Mouse (Mus musculus): ENCODE data around the gene Krt33a.
A peak's percentile ranks its signal among the peaks of the same experiment; 100 is the strongest.

Gene Krt33a

DNA sequence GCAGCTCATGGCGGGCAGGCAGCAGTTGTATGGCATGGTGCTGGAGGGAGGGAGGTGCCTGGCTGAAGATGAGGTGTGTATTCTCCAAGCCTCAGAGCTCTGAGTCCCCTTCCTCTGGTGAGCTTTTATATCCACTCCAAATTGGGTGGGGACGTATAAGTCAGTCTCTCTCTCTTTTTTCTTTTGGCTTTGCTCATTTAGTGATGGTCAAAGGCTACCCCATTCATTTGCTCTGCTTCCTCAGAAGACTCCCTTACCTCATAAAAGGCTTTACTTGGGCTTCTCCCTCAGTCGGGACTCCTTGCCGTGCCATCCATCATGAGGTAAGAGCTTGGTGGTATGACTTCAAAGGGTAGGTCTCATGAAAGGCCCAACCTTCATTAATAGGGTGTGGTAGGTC, at the start of gene Krt33a:
Gene Krt33a, minus strand, starts transcription at position 101 of the 400 bp plus-strand sequence.
- no peak for DNase-seq (ENCODE audit: extremely low spot score, low spot score)

DNA sequence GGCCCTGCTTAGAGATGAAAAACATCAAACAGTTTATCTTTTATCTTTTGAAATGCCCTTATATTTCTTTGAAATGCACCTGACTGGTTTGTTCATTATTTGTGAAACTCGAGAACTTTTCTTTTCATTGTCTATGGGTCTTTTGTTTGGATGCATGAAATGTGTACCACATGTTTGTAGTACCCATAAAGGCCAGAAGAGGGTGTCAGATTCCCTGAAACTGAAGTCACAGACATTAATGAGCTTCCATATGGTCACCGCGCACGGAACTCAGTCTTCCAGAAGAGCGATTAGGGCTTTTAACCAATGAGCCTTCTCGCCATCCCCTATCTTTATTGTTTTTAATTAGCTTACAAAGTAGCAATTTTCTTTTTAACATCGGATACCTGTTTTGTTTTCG, 42.9 kb upstream of the Krt33a start:
- no peak for DNase-seq (ENCODE audit: extremely low spot score, low spot score)

DNA sequence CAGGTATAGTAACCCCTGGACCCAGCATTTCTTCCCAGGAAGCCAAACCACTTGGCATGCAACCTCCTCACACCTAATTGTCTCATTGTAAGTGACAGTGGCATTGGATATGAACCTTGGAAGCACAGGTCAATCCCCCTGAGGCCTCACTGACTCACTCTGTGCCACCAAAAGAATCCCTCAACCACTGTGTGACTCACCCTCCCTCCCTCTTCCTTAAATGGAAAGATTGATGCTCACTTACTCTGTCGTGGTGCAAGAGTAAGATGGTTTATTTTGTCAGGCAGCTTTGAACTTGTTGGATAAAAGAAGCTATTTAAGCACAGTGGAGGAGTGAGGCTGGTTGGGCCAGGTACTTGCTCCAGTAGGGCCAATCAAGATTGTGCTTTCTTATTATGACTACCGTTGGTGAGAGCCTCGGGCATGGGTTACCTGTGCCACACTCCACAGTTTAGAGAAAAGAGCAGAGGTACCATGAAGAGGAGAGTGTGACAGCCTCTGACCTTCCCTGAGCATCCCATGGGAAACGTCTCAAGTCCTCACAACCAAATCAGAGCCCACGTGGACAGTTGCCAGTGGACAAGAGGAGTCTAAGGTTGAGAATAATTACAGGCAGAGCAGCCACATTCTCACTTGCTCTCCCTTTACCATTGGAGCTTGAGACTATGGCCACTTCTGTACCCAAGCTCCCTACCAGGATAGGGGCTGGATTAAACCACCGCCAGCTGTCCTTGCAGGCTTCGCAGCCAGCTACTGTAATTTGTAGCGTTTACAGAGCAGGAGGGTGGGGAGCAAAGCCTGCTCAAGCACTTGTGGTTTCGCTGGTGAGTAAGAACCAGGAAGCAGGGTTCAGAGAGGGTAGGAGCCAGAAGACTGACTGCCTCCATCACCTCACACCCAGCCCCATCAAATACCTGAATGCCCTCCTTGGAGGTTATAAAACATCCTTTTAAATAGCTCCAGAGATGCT, 40.0 kb upstream of the Krt33a start:
- DNase-seq (ENCODE audit: extremely low spot score, low spot score) = no peak

GRCm38 (mm10) chr11:100050451-100050850, 34.4 kb upstream of the Krt33a start, which contains the start of gene Krt31:
Krt31 (minus strand) TSS chr11:100050551.
- DNase-seq (ENCODE audit: extremely low spot score, low spot score) = no peak

- no peak for DNase-seq (ENCODE audit: extremely low spot score, low spot score)
Observed at GRCm38 (mm10) chr11:100047193-100047592, 31.2 kb upstream of the Krt33a start.

GRCm38 (mm10) chr11:100046303-100046866, 30.4 kb upstream of the Krt33a start:
- DNase-seq (ENCODE audit: extremely low spot score, low spot score) = no peak

DNA sequence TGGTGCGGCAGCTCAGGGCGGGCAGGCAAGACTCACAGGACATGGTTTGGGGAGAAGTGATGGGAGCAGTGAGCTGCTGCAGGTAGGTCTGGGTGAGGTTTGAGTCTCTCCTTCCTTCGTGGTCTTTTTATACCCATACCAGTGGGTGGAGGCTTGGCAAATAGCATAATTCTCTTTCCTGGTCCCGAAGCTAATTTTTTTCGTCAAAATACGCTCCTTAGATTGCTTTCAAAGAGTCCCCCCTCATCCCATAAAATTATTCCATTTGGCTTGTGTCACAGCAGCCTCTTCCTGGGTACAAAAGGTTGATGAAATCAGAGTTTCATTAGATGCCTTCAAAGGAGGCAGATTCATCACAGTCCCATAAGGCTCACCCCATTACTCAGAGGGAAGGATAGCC, 25.4 kb upstream of the Krt33a start, which contains the start of gene Krt34:
Gene Krt34, minus strand, starts transcription at position 101 of the 400 bp plus-strand sequence.
- DNase-seq (ENCODE audit: extremely low spot score, low spot score) = no peak

- no peak for DNase-seq (ENCODE audit: extremely low spot score, low spot score)
Observed at GRCm38 (mm10) chr11:100029768-100030167, 13.8 kb upstream of the Krt33a start, which contains the start of gene Krt33b. Krt33b (minus strand) TSS chr11:100029868.

DNA sequence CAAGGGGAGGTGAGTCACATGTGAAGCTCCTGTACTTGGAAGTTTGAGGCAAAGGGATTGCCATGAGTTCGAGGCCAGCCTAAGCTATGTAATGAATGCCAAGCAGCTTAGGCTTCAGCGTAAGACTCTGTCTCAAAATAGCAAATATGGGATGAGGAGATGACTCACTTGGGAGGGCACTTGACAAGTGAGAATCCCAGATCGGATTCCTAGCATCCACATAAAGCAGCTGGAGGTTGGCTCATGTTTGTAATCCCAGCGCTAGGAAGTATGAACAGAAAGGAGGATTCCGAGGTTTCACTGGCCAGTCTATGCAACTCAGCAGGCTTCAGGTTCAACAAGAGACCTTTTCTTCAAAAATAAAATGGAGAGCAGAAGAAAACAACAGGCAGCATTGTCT, 5.4 kb upstream of the Krt33a start:
- DNase-seq (ENCODE audit: extremely low spot score, low spot score) = no peak

- no peak for DNase-seq (ENCODE audit: extremely low spot score, low spot score)
Observed at GRCm38 (mm10) chr11:100019466-100019865, 3.5 kb upstream of the Krt33a start.

GRCm38 (mm10) chr11:100013691-100014171, 2.3 kb downstream of the Krt33a start:
- DNase-seq (ENCODE audit: extremely low spot score, low spot score) = no peak

- DNase-seq (ENCODE audit: extremely low spot score, low spot score) = no peak
Observed at GRCm38 (mm10) chr11:100010682-100011081, 5.3 kb downstream of the Krt33a start.

DNA sequence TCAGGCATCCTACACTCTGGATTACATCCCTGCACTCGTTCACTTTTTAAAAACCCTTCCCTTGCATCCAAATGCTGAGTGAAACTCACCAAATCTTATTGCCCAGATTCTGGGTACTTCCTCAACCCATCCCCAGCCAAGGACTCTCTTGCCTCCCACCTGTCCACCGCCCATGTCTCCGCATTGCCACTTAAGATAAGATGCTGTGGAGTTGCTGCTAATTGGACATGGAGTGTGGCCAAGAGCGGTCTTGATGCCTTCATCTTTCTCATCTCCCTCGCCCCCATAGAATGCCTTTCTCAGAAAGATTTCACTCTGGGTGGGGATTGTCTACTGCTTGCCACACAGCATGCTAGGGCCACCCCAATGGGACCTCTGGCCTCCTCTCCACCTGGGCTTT, 7.7 kb downstream of the Krt33a start:
- DNase-seq (ENCODE audit: extremely low spot score, low spot score) = no peak

- DNase-seq (ENCODE audit: extremely low spot score, low spot score) = no peak
Observed at GRCm38 (mm10) chr11:100006624-100007023, 9.4 kb downstream of the Krt33a start.

GRCm38 (mm10) chr11:100005905-100006304, 10.1 kb downstream of the Krt33a start:
- no peak for DNase-seq (ENCODE audit: extremely low spot score, low spot score)

DNA sequence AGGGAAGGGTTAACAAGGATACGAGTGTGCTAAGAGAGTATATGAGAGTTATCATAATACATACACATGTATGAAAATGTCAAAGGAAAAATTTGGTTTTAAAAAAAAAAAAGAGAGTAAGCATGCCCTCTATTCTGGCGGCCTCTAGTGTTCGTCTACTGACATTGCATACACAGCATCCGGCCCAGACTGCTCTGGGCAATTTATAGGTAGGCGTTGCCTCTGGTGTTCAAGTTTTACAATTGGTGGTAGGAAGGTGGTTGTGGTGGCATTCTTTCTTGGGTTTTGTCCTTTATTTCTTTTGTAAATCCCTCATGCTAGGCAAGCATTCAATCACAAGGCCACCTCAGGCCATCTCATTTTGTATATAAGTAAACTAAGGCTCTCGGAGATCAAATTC, 11.2 kb downstream of the Krt33a start:
- peak; percentile 34 for DNase-seq (ENCODE audit: extremely low spot score, low spot score)

GRCm38 (mm10) chr11:99999091-99999490, 16.9 kb downstream of the Krt33a start:
- DNase-seq (ENCODE audit: extremely low spot score, low spot score) = no peak

DNA sequence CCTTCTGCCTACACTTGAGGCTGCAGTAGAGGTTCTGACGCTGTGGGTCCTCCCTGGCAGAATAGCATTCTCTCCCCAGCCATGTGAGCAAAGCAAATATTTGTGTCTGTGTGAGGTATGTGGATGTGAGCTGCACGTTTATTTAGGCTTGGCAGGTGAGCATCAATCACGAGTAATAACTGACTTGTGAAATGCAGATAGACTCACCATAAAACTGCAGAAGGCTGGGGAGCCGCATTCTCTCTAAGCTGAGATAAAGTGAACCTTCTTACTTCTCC, 21.7 kb downstream of the Krt33a start:
- no peak for DNase-seq (ENCODE audit: extremely low spot score, low spot score)

DNA sequence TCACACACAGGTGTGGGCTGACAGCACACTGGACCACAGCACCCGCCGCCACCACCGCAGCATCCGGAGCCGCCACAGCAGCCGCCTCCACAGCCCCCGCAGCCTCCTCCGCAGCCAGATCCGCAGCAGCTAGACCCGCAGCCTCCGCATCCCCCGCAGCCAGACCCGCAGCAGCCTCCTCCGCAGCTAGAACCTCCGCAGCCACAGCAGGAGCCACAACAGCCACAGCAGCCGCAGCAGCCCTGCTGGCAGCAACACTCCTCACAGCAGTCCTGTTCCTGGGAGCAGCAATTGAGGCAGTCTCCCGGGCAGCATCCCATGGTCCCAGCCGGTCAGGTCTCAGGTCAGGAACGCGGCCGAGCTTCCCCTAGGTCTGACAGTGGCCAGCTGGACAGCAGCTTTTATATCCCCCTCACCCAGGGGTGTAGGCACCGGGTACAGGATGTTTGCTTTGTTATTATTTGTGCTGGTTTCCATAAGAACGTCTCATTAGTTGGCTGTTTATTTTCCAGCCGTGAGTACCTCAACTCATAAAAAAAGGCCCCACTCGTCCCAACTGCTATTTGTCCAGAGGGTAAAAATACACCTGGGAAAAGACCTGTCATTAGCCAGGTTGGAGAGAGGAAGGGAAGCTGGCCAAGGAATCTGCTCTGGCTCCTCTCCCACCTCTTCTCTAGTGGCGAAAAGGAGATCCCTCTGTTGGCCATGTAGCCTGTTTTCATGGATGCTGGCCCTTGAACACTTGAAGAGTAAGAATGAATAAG, 22.2 kb downstream of the Krt33a start, which contains the start of gene Krtap17-1:
Gene Krtap17-1, minus strand, starts transcription at position 375 of the 764 bp plus-strand sequence.
- DNase-seq (ENCODE audit: extremely low spot score, low spot score) = no peak

GRCm38 (mm10) chr11:99990571-99990970, 25.4 kb downstream of the Krt33a start:
- DNase-seq (ENCODE audit: extremely low spot score, low spot score) = no peak

GRCm38 (mm10) chr11:99989881-99990405, 26.1 kb downstream of the Krt33a start:
- DNase-seq (ENCODE audit: extremely low spot score, low spot score) = no peak

Measured in neural tube, embryonic 10.5 days (tissue).